Mouse (Mus musculus): Measurements from ENCODE around the gene Sec24c. TPM values are rescaled to one million over a fixed set of nuclear protein-coding genes. Genes with fewer than 3 reads are reported as not detected.
A peak's percentile ranks its signal among the peaks of the same experiment; 100 is the strongest.
"Not testable (repeated sequence)": the region's sequence is repeated elsewhere in the genome, so short reads cannot be mapped to it uniquely, and the experiment has no call there.

Sec24c gene
- 52.2 and 56.8 TPM in 2 replicates for polyA plus RNA-seq (2015; fragmentation: Nextera tagmentation; extraction: Ambion mirVana)

DNA sequence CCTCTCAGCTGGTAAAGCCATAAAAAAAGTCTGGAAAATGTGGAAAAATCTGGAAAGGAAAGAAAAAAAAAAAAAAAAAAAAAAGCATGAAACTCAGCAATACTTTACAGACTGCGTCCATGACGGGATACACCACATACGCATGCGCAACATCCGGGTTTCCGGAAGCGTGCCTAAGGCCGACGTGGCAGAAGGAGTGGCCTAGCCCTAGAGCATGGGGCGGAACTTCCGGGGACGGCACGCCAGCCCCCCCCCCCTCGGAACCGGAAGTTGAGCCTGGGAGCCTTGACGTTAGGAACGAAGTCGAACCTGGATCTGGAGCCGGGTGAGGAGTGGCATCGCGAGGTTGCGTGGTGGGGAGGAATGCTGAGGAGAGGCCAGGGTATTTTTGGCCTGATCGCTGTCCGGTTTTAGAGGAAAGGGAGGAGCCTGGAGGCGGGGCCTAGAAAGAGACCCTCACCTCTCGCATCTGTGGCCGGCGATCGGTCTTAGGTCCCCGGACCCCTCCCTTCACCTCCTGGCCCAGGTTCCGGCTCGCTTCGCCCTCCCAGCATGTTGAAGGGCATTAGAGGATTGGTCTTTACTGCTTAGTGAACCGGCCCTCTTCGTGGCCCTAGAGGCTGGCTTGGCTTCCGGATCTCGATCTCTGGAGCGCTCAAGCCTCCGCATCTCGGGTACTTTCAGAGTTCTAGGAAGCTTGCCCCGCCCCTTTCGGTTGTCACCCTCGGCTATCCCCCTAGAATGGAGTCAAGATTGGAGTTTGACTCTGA, at the start of gene Sec24c:
TSS of gene Sec24c (plus strand) at position 245 of the 770 bp plus-strand sequence.
- DNase-seq (ENCODE audit: low spot score), result peak; percentile 99

DNA sequence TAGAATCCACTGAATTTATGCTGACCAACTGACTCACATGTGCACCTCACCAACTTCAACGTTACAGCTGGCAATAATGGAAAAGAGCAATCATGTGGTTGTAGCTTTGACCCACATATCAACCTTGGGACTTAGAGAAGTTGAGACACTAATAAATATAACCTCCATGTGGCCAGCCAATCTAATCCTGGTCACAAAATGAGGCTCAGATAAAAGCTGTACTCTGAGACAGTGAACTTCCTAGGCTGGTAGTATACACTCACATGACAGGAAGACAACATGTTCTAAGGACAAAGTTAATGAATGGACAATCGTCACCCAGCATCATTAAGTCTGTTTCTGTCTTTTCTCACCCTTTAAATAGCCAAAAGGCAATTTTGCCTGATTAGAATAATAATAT, 47.7 kb upstream of the Sec24c start:
- no peak for DNase-seq (ENCODE audit: low spot score)

DNA sequence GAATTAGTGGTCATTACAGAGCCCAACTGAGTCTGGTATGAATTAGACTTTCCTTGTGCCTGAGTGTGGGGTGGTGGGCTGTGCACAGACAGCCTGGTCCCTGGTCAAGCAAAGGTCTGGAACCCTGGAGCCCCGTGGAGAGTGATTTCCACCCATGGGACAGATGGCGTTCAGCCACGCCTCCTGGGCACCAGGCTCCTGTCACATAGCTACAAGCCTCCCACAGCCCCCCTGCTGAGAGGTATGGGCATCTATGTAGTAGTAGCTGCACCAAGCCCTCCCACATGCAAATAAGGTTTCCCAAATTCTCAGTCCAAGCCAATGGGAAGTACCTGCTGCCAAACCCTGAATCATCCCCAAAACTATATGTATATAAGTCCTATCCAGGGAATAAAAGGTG, 47.1 kb upstream of the Sec24c start:
- DNase-seq (ENCODE audit: low spot score), result no peak

DNA sequence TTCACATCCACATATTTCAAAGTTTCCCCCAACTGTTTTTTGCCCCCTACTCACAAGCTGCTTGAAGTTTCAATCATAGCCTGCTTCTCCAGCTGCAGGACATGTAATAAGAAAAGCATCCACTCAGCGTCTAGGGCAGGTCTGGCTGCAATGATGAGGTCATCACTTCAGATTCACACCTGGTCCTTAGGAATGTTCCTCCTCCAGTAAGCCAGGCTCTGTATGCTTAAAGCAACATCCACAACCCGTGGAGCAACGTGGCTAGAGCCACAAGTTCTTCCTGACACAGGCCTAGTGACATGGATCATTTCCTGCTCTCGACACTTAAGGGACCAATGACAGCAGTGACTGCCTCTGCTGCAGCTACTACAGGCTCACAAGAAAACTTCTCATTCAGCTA, 42.9 kb upstream of the Sec24c start:
- DNase-seq (ENCODE audit: low spot score), result no peak

DNA sequence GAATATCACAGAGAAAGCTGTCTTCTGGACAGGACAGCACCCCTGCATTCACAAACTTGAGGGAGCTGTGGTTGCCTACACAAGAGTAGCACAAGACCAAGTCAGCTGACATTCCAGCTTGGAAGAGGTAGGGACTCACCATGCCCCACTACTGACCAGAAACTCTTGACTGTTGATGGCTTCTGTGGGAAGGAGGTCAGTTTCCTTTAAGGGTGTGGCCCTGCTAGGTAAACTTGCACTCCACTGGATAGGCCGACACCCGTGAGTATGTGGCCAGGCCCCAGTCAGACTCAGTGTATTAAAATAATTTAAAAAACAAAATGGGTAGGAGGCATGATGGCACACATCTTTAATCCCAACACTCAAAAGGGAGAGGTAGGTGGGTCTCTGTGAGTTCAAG, 38.6 kb upstream of the Sec24c start:
- no peak for DNase-seq (ENCODE audit: low spot score)

DNA sequence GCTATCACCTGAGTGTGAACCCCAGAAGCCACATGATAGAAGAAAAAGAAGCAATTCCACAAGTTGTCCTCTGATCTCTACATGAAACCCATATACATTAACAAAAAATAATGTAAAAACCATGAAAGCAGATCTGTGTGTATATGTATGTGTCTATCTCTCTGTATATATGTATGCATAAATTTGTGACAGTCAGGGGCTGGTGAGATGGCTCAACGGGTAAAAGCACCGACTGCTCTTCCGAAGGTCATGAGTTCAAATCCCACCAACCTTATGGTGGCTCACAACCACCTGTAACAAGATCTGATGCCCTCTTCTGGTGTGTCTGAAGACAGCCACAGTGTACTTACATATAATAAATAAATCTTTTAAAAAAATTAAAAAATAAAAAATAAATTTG, 37.1 kb upstream of the Sec24c start:
- not testable (repeated sequence) for DNase-seq (ENCODE audit: low spot score)

DNA sequence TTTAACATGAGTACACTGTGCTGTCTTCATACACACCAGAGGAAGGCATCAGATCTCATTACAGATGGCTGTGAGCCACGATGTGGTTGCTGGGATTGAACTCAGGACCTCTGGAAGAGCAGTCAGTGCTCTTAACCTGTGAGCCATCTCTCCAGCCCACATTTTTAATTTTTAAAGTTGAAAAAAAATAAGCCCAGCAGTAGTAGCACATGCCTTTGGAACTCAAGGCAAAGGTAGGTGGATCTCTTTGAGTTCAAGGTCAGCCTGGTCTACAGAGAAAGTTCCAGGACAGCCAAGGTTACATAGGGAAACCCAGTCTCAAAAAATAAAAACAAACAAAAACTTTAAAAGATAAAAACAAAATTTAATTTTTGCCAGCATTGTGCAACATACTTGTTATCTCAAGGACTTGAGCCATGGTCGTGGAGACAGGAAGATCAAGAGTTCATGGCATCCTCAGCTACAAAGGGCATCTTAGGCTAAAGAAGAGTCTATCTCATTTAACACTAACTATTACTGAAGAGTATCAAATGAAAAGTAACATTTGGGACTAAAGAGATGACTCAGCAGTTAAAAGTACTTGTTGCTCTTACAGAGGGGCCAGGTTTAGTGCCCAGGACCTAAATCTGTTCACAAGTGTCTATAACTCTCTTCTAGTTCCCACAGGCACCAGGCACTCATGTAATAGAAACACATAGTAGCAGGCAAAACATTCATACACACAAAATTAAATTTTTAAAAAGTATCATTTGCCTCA, 36.1 kb upstream of the Sec24c start:
- no peak for DNase-seq (ENCODE audit: low spot score)

DNA sequence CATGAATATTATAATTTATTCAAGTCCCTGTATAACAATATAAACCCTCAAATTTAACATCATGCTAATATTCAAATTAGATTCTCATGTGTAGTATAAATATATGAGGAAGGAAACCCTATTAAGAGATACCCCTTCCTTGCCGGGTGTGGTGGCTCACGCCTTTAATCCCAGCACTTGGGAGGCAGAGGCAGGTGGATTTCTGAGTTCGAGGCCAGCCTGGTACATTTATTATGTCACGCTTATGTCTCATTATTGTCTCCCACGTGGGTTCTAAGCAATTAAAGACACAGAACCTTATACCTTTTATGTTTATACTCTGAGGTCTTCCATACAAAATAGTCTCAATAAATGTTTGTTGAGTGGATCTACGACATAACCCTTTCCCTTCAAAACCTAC, 35.4 kb upstream of the Sec24c start:
- no peak for DNase-seq (ENCODE audit: low spot score)

DNA sequence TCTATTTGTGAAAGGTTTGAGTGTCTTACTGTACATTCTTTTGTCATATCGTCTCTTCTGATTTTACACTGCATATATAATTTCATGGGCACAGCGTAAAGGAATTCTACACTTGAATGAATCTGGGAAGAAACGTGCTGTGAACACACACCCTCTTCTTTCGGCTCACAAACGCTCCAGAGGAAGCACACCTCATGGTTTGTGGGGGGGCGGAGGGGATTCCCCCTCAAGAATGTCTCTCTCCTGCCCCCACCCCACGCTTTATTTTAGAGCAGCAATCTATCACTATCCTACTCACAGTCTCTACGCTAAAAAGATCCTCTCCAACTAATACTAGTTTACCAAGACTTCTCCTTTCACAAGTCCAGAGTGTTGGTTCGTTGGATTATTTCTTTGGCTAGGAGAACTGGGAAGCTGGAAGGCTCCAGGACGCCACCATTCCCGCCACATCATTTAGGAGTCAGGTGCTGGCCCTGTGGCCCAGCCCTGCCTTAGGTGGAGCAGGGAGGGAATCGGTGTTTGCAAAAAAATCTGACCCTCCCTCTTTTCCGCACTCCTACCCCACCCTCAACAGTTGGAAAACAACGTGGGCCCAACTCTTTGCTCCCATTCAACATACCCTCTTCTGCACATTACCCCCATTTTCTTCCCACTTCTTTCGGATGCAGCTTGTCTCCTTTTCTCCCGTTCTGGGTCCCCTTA, 34.0 kb upstream of the Sec24c start:
- DNase-seq (ENCODE audit: low spot score), result peak; percentile 62

DNA sequence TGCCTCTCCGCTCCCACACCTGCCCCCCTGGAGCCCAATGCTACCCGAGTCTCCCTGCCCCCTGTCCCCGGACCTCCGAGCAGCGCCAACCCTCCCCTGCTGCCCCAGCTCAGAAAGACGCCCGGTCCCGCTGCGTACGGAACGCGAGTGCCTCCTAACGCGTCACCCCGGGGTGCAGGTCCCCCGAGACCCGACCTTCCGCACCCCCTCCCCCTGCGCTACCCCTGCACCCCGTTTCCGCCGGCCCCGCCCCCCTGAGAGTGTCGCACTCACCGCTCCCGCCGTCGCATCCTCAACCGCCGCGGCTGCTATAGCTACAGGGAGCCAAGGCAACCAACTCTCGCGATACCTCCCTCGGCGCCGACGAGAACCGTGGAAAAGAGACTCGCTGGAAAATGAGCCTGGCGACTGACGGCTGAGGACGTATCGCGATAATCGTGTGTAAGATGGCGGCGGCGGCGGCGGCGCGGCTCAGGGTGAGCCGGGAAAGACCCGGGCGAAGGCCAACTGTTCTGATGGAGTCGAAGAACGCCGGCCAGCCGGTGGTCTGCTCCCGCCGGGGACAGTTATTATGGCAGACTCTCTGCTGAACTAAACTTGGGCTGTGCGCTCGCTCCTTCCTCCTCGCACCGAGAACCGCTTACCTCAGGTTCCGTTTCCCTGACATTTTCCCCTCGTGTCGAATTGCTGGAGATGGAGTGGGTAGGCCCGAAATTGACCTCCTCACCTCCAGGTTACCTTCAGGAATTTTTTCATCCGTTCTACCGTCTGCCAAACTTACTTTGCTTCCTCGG, 33.3 kb upstream of the Sec24c start, which contains the start of gene Usp54:
TSS of gene Usp54 (minus strand) at position 420 of the 794 bp plus-strand sequence.
- peak; percentile 100 for DNase-seq (ENCODE audit: low spot score)

DNA sequence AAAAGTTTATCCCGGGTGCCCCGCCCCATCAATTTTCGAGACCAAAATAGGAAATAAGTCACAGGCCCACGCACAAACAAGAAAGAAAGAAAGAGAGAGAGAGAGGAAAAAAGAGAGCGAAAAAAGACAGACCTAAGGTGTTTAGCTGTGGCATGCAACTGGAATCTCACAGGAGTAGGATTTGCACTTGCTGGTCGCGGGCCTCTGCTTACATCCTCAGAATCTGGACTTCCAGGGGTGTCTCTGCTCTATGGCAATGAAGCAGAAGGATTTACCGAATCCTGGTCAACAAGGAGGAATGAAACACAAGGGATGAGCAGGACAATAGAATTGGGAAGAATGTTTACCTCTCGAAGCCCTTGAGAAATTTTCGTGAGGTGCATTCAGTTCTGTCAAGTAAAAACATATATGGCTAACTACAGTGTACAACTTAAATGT, 32.7 kb upstream of the Sec24c start:
- no peak for DNase-seq (ENCODE audit: low spot score)

DNA sequence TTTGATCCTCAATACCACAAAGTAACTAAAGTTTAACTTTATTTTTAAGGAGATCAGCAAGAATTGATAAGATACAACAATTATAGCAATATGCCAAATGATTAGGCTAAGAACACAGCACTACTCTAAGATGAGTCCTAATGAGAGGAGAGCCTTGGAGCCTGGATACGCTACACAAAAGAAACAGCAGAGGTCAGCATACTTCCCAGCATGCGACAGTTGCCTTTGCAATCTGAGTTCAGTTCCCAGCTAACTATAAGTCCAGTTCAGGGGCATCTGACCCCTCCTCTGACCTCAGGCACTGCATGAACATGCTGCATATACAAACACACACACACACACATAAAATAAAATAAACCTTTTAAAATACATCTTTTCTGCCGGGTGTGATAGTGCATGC, 28.6 kb upstream of the Sec24c start:
- DNase-seq (ENCODE audit: low spot score), result no peak

DNA sequence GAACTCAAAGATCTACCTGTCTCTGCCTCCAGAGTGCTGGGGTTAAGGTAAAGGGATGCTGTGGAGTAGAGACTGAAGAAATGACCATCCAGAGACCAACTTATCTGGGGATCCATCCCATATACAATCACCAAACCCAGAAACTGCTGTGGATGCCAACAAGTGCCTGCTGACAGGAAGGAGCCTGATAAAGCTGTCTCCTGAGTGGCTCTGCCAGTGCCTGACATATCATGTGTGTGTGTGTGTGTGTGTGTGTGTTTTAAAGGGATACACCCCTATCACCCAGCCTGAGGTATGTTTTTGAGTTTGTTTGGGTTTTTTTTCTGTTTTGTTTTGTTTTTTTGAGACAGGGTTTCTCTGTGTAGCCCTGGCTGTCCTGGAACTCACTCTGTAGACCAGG, 27.7 kb upstream of the Sec24c start:
- no peak for DNase-seq (ENCODE audit: low spot score)

DNA sequence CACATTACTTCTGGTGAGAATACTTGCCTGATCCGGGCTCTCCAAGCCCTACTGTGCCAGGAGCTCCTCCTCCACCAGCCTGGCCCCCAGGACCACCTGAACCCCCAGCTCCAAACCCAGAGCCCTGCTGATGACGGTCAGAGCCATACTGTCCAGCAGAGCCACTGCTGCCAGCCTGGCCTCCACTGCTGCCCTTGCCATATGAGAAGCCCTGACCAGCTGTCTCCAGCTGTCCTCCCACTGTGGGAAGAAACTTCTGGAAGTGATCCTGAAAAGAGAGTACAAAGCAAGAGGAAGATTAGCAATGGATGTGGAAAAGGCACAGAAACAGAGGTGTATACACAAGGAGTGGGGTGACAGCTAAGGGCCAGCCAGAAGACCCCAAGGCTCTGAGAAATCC, 23.1 kb upstream of the Sec24c start:
- no peak for DNase-seq (ENCODE audit: low spot score)

DNA sequence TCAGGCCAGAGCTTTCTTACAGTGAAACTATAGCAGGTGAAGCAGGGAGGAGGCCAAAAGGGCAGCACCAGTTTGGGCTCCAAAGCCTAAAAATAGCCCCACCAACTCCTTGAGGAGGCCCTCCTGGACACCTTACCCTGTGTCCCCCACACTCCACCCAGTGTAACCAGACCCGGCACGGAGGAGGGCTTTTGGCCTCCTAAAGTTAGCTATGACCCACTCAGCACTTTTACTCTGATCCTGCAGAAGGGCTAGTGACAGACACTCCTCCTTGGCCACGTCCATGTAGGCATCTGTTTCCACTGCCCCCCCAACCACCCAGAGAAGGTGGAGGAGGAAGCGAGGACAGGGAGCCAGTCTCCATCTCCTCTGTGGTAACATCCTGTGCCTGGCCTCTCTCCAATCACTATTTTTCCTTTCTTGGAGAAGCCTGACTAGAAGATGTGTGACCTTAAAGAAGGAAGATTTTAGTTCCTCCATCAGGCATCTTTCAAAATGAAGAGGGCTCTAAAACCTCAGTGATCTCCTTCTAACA, 22.3 kb upstream of the Sec24c start:
- DNase-seq (ENCODE audit: low spot score), result no peak

DNA sequence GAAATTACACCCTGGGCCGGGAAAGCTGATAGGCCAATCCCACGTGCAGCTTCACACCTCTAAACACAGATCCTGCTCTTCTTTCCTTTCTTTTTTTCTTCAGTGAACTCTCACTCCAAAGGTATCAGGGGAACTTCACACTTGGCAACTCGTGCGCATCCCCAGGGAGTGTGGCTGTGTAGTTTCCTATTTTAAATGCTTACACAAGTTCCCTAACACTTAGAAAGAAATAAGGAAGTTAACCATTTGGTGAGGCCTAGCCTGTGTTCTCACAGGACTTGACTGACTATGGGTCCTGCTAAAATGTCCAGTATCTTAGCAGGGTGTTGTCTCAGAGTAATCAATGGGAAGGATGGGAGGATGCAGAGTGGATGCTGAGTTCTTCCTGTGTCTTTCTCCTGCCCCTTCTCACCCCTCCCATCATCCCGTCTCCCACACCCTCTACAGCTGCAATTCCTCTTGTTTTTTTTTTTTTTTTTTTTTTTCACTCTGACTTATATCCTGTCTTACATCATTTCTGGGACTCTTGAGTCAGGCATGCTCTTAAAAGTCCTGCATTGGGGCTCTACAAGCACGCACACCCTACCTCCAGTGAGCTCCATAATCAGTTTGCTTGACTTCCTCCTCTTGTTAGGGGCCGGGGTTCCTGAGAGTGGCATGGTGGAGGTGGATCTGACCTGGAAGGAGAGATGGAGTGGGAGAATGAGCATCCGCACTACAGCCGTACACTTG, 19.3 kb upstream of the Sec24c start:
- DNase-seq (ENCODE audit: low spot score), result no peak

DNA sequence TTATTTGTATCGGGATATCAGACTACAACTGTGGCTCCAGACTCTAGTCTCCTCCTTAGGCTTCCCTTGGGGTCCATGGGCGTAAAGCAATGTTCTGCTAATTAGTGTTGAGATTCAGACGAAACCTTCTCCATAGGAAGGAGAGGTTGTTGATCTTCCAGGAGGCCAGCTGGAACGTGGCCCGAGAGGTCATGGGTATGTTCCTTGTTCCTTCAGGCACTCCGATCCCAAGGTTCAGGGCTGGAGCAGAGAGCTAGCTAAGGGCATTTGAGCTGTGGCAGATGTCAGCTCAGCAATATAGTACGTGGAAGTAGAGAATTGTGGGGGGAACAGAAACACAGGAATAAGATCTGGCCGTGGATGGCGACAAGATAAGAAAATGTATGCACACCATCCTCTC, 18.4 kb upstream of the Sec24c start:
- DNase-seq (ENCODE audit: low spot score), result no peak

DNA sequence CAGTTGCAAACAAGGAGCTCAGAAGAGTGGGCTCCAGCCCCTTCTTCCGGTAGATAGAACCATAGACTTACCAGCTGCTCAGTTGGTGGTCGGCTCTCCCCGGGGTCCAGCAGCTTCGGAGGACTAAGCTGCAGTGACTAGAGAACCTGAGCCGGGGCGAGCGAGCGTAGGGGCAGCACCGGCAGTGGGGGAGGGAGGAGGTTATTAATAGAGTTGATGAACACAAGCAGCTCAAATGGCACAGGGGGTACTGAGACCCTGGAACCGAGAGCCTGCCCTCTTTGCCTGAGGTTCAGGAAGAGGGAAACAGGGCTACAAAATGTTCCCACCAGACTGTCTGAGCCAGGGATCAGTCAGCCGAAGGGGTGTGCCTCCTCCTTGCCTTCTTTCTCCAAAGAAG, 17.7 kb upstream of the Sec24c start, which contains the start of gene Myoz1:
TSS of gene Myoz1 (minus strand) at position 180 of the 400 bp plus-strand sequence.
- no peak for DNase-seq (ENCODE audit: low spot score)

DNA sequence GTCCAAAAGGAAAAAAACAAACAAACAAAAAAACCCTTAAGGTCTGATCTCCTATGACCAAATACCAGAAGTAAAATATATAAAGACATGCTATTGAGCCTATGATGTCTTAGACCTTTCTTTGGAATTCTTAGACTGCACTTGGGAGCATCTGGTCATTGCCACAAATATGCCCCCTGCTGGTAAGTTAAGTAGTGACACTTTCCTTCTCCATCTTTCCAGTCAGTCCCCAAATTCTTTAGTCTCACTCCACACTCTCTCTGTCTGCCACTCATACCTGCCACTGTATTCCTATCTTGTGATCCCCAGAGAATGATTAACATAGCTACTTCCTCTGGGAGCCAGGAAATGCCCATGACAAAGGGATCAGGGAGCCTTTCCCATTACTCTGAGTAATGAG, 15.8 kb upstream of the Sec24c start:
- peak; percentile 36 for DNase-seq (ENCODE audit: low spot score)

DNA sequence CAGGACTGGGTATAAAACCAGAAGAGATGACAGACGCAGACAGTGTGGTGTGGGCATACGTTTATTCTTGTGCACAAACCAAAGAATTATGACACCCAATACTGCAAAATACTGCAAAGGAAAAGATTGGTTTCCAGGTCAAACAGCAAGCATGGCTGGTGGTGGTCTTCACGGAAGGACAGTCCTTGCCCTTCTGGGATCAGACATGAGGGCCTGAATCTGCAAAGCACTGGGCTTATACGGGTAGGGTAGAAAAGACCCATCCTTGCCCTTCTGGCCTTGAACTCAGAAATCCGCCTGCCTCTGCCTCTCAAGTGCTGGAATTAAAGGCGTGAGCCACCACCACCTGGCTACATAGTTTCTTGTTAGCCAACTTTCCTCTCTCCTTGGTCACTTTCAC, 15.2 kb upstream of the Sec24c start:
- DNase-seq (ENCODE audit: low spot score), result no peak

Data from thymus, postnatal 0 days (tissue).